Mouse (Mus musculus) liver, adult 2 months (tissue): ENCODE results near the gene Hspb6. TPM values are rescaled to one million over a fixed set of nuclear protein-coding genes. Genes with fewer than 3 reads are reported as not detected.

Experiments
- DNase-seq: peaks from one replicate; pipeline ENCODE4 v3.0.0-alpha.2; 2011; ENCODE audit warnings: low read depth, low spot score; ENCODE audit errors: extremely low read depth
- H3K27ac ChIP-seq: fragments of 200-500 bp; replicated peaks from 2 replicates; pipeline ENCODE4 v1.5.1; 2012; ENCODE audit warnings: low read depth, mild to moderate bottlenecking, control low read depth, inconsistent platforms, low read length; ENCODE audit not compliant: insufficient read depth
- H3K27me3 ChIP-seq: fragments of 200-500 bp; 2 replicates; pipeline ENCODE4 v1.6.1; 2012; ENCODE audit warnings: mild to moderate bottlenecking, moderate library complexity, low read length, inconsistent platforms; ENCODE audit not compliant: control insufficient read depth, insufficient read depth
- H3K36me3 ChIP-seq: fragments of 200-500 bp; 2 replicates; pipeline ENCODE4 v1.6.1; 2012; ENCODE audit warnings: low read length, inconsistent platforms; ENCODE audit not compliant: control insufficient read depth, insufficient read depth
- H3K4me1 ChIP-seq: fragments of 200-500 bp; 2 replicates; pipeline ENCODE4 v1.6.1; 2011; ENCODE audit warnings: low read length; ENCODE audit not compliant: control insufficient read depth, insufficient read depth
- H3K4me3 ChIP-seq: fragments of 200-500 bp; 2 replicates; pipeline ENCODE4 v1.5.1; 2011; ENCODE audit warnings: low read depth, mild to moderate bottlenecking, control low read depth, low read length, moderate library complexity; ENCODE audit not compliant: insufficient read depth
- H3K79me2 ChIP-seq: fragments of 200-500 bp; 2 replicates; pipeline ENCODE4 v1.6.1; 2012; ENCODE audit warnings: inconsistent platforms, mild to moderate bottlenecking, low read length, moderate library complexity; ENCODE audit not compliant: control insufficient read depth, insufficient read depth
- H3K9ac ChIP-seq: fragments of 200-500 bp; 2 replicates; pipeline ENCODE4 v1.6.1; 2012; ENCODE audit warnings: low read depth, mild to moderate bottlenecking, control low read depth, inconsistent platforms, low read length
- CTCF ChIP-seq: fragments of 200-500 bp; IDR thresholded peaks from 2 replicates; pipeline ENCODE4 v1.5.1; 2011; ENCODE audit warnings: low read depth, low read length, control low read depth
- POLR2A ChIP-seq: fragments of 200-500 bp; IDR thresholded peaks from 2 replicates; pipeline ENCODE4 v1.6.1; 2011; ENCODE audit warnings: low read length, control low read depth; ENCODE audit not compliant: insufficient read depth; ENCODE audit errors: extremely low read depth
- WGBS: fragments of 180-500 bp; shearing (Covaris S2); methylation state at CpG from one replicate; pipeline ENCODE4 v1.1.7; 2018; 5-methylcytosine and 5-hydroxymethylcytosine counted together
- polyA plus RNA-seq: library from polyadenylated mRNA; depleted of rRNA; stranded (reverse); fragments of >200 nt; gene quantifications from 2 replicates; pipeline ENCODE4 v1.2.3, GENCODE M21; 2012; rRNA removed
- total RNA-seq: library from RNA; depleted of rRNA; stranded (reverse); fragments of >200 nt; gene quantifications from 2 replicates; pipeline ENCODE4 v1.2.3, GENCODE M21; 2014; rRNA removed

Hspb6 gene
- total RNA-seq (2.2 and 2.5 TPM in 2 replicates), polyA plus RNA-seq (22.5 and 29.2 TPM in 2 replicates)

- peaks cover 5% of the 10 kb centered on the region; the same call in 1 of the 2 replicates for H3K36me3 ChIP-seq
- peaks cover 4% of the 10 kb centered on the region; the same call in 1 of the 2 replicates for H3K4me1 ChIP-seq
- TF ChIP-seq POLR2A (peak; percentile 72; the same call in 1 of the 2 replicates), CTCF (no peak)
- H3K9ac ChIP-seq: peak within 1 kb of the TSS; percentile 84
- peak within 1 kb of the TSS; percentile 96 for H3K27ac ChIP-seq
- H3K79me2 ChIP-seq: no peaks in the 10 kb centered on the region
- peak; percentile 99 for DNase-seq
- WGBS: under 1% methylated on average over 44 of the region's 44 CpGs
- no peaks in the 10 kb centered on the region for H3K27me3 ChIP-seq
- H3K4me3 ChIP-seq: peak within 1 kb of the TSS; percentile 83
Observed at GRCm38 (mm10) chr7:30552102-30553020, at the start of gene Hspb6, which contains the start of gene Proser3. Hspb6 (plus strand) TSS chr7:30552178. Proser3 (minus strand) TSS chr7:30552299.

- DNase-seq: no peak
- WGBS: 76% methylated on average over 4 of the region's 4 CpGs
Observed at GRCm38 (mm10) chr7:30508061-30508460, 43.9 kb upstream of the Hspb6 start.

GRCm38 (mm10) chr7:30515003-30515760, 36.8 kb upstream of the Hspb6 start:
- no peaks in the 10 kb centered on the region for H3K27me3 ChIP-seq
- H3K4me3 ChIP-seq: no peak overlapping the region
- no peak overlapping the region for H3K9ac ChIP-seq
- DNase-seq: no peak
- WGBS: 37% methylated on average over 24 of the region's 24 CpGs
- H3K36me3 ChIP-seq: no peaks in the 10 kb centered on the region; the same call in 1 of the 2 replicates
- no peak overlapping the region for H3K27ac ChIP-seq
- TF ChIP-seq CTCF (no peak), POLR2A (no peak)
- no peaks in the 10 kb centered on the region for H3K4me1 ChIP-seq
- H3K79me2 ChIP-seq: no peaks in the 10 kb centered on the region

More at GRCm38 (mm10) chr7:30508061-30508460, 43.9 kb upstream of the Hspb6 start:
- no peak for TF ChIP-seq CTCF
- no peak for TF ChIP-seq POLR2A
- Histone ChIP-seq H3K27me3 (no peaks in the 10 kb centered on the region), H3K9ac (no peak overlapping the region), H3K79me2 (no peaks in the 10 kb centered on the region), H3K4me1 (no peaks in the 10 kb centered on the region), H3K36me3 (peaks cover 3% of the 10 kb centered on the region), H3K27ac (no peak overlapping the region), H3K4me3 (no peak overlapping the region)

- Histone ChIP-seq H3K4me3 (no peak overlapping the region), H3K79me2 (no peaks in the 10 kb centered on the region), H3K4me1 (no peaks in the 10 kb centered on the region), H3K9ac (no peak overlapping the region), H3K27me3 (no peaks in the 10 kb centered on the region), H3K36me3 (no peaks in the 10 kb centered on the region), H3K27ac (no peak overlapping the region)
- no peak for DNase-seq
- WGBS: 53% methylated on average over 8 of the region's 8 CpGs
- TF ChIP-seq CTCF (peak; percentile 38; the same call in 1 of the 2 replicates), POLR2A (no peak)
Observed at GRCm38 (mm10) chr7:30518325-30518724, 33.7 kb upstream of the Hspb6 start.

GRCm38 (mm10) chr7:30520396-30520795, 31.6 kb upstream of the Hspb6 start:
- 87% methylated on average over 4 of the region's 4 CpGs for WGBS
- DNase-seq: no peak

More at GRCm38 (mm10) chr7:30520396-30520795, 31.6 kb upstream of the Hspb6 start:
- no peaks in the 10 kb centered on the region for H3K4me1 ChIP-seq
- no peak overlapping the region for H3K4me3 ChIP-seq
- no peak overlapping the region for H3K27ac ChIP-seq
- no peaks in the 10 kb centered on the region for H3K36me3 ChIP-seq
- no peak for TF ChIP-seq CTCF
- TF ChIP-seq POLR2A: no peak
- H3K79me2 ChIP-seq: no peaks in the 10 kb centered on the region
- no peak overlapping the region for H3K9ac ChIP-seq
- no peaks in the 10 kb centered on the region for H3K27me3 ChIP-seq
